In the genomic region with DNA sequence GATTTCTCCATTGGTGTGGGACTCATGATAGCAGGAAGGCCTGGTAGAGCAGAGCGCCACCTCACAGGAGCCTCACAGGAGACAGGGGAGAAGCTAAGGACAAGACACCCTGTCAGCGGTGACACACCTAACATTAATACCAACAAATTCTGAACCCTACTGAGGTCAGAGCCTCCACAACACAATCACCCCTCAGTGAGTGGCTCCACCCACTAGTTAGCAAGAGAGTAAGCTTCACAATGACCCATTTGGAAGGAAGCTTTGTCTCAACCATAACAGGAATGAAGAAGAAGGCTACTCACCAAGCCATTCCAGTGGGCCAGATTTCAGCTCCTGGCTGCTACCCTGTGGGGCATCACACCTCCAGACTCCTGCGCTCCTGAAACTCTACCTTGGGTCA, we compare ENCODE assay signal across 19 mouse cellular contexts.
"Had no signal": no experiment of that assay in that cellular context is flagged by ENCODE, and none has a peak within 500 bp of the region (broad histone marks: within the 10 kb centered on the region; RNA-seq: fewer than 3 reads in every experiment).

No protein-coding gene starts in this region.

- H3K4me3 ChIP-seq: limb, embryonic 10.5 days; limb, embryonic 13.5 days; liver, embryonic 12.5 days; liver, embryonic 15.5 days; lung, embryonic 15.5 days; midbrain, embryonic 10.5 days; midbrain, embryonic 13.5 days; neural tube, embryonic 12.5 days; stomach, embryonic 15.5 days had no signal

- H3K27ac ChIP-seq: limb, embryonic 10.5 days; limb, embryonic 13.5 days; liver, embryonic 12.5 days; liver, embryonic 15.5 days; lung, embryonic 15.5 days; midbrain, embryonic 10.5 days; midbrain, embryonic 13.5 days; neural tube, embryonic 12.5 days; stomach, embryonic 15.5 days had no signal

- H3K9me3 ChIP-seq: limb, embryonic 10.5 days; limb, embryonic 13.5 days; liver, embryonic 12.5 days; liver, embryonic 15.5 days; lung, embryonic 15.5 days; midbrain, embryonic 10.5 days; midbrain, embryonic 13.5 days; neural tube, embryonic 12.5 days; stomach, embryonic 15.5 days had no signal

- H3K4me2 ChIP-seq: limb, embryonic 13.5 days; liver, embryonic 12.5 days; liver, embryonic 15.5 days; lung, embryonic 15.5 days; midbrain, embryonic 13.5 days; neural tube, embryonic 12.5 days; stomach, embryonic 15.5 days had no signal

- ATAC-seq: liver, embryonic 12.5 days; midbrain, embryonic 13.5 days; midbrain, embryonic 16.5 days had no signal

- H3K27me3 ChIP-seq: limb, embryonic 13.5 days; lung, embryonic 15.5 days; neural tube, embryonic 12.5 days; stomach, embryonic 15.5 days had no signal

- H3K36me3 ChIP-seq: limb, embryonic 10.5 days; limb, embryonic 13.5 days; liver, embryonic 12.5 days; liver, embryonic 15.5 days; lung, embryonic 15.5 days; midbrain, embryonic 10.5 days; midbrain, embryonic 13.5 days; neural tube, embryonic 12.5 days; stomach, embryonic 15.5 days had no signal

- H3K9ac ChIP-seq: limb, embryonic 13.5 days; liver, embryonic 12.5 days; liver, embryonic 15.5 days; lung, embryonic 15.5 days; midbrain, embryonic 13.5 days; neural tube, embryonic 12.5 days; stomach, embryonic 15.5 days had no signal

- DNase-seq: kidney, adult 2 months; liver; lung, adult 18-20 months; lung, postnatal 10 days; lung, postnatal 36 days; retina, postnatal 1 day; right cerebral cortex, postnatal 25 days; spleen, adult 18-20 months; thymus, postnatal 25 days had no signal
